Mouse (Mus musculus) spleen, adult 2 months (tissue): ENCODE results near the gene Pcsk4.

Source experiments
- CTCF ChIP-seq: fragments of 200-500 bp; IDR thresholded peaks from 2 replicates; pipeline ENCODE4 v1.5.1; 2011; ENCODE audit warnings: mild to moderate bottlenecking, inconsistent platforms; ENCODE audit not compliant: insufficient read depth, insufficient read length, insufficient replicate concordance; ENCODE audit errors: extremely low read depth
- POLR2A ChIP-seq: fragments of 200-500 bp; IDR thresholded peaks from 2 replicates; pipeline ENCODE4 v1.6.1; 2011; ENCODE audit warnings: low read depth, low read length, inconsistent platforms

DNA sequence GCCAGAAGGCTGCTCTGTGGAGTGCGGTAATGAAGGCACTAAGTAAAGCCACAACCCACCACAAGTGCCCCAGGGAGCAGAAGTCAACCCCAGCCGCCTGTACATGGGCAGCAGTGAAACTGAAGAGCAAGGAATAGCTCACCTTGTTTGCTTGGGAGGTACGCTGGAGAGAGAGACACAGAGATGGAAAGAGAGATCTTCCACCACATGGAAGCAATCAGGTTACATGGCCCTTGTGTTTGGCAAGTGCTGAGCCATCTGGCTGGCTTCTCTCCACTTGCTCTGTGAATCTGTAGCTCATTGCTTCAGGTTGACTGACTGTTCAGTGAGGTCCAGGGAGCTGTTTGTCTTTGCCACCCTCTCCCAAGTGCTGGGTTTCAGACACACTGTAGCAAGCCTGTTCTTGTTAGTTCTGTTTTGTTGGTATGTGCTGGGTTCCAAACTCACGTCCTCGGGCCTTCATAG is 3.3 kb upstream of the Pcsk4 start:
- TF ChIP-seq POLR2A (no peak), CTCF (no peak)
